Mouse (Mus musculus) cerebellum, adult 11 months (tissue): ENCODE data around the gene Ergic3.

ENCODE experiments used
- DNase-seq: peaks from one replicate; pipeline ENCODE4 v3.0.0; 2022

Ergic3 gene

GRCm38 (mm10) chr2:156007888-156008532, at the start of gene Ergic3, which contains the start of gene 6430550D23Rik:
Gene Ergic3 (plus strand): TSS chr2:156008045.
Gene 6430550D23Rik (minus strand): TSS chr2:156007977.
- peak; percentile 98 for DNase-seq

GRCm38 (mm10) chr2:155959981-155960380, 47.9 kb upstream of the Ergic3 start:
- DNase-seq, result no peak

GRCm38 (mm10) chr2:155961862-155962261, 46.0 kb upstream of the Ergic3 start:
- no peak for DNase-seq

GRCm38 (mm10) chr2:155962991-155963390, 44.9 kb upstream of the Ergic3 start:
- DNase-seq, result no peak

- no peak for DNase-seq
Measured at GRCm38 (mm10) chr2:155973348-155973747, 34.5 kb upstream of the Ergic3 start.

GRCm38 (mm10) chr2:155974087-155974731, 33.6 kb upstream of the Ergic3 start:
- no peak for DNase-seq

GRCm38 (mm10) chr2:155979328-155979991, 28.4 kb upstream of the Ergic3 start:
- DNase-seq, result no peak

GRCm38 (mm10) chr2:155985776-155986175, 22.1 kb upstream of the Ergic3 start:
- no peak for DNase-seq

- no peak for DNase-seq
Measured at GRCm38 (mm10) chr2:155987131-155987530, 20.7 kb upstream of the Ergic3 start.

- DNase-seq, result peak; percentile 67
Measured at GRCm38 (mm10) chr2:155989085-155989484, 18.8 kb upstream of the Ergic3 start.

GRCm38 (mm10) chr2:155991151-155991550, 16.7 kb upstream of the Ergic3 start:
- peak; percentile 34 for DNase-seq

- DNase-seq, result peak; percentile 95
Measured at GRCm38 (mm10) chr2:155991863-155992321, 16.0 kb upstream of the Ergic3 start.

- DNase-seq, result no peak
Measured at GRCm38 (mm10) chr2:156005393-156005792, 2.5 kb upstream of the Ergic3 start.

- DNase-seq, result no peak
Measured at GRCm38 (mm10) chr2:156018106-156018505, 10.3 kb downstream of the Ergic3 start.

- DNase-seq, result no peak
Measured at GRCm38 (mm10) chr2:156021219-156021618, 13.4 kb downstream of the Ergic3 start.

GRCm38 (mm10) chr2:156021765-156022164, 13.9 kb downstream of the Ergic3 start:
- DNase-seq, result no peak

GRCm38 (mm10) chr2:156025482-156025881, 17.6 kb downstream of the Ergic3 start:
- no peak for DNase-seq

- no peak for DNase-seq
Measured at GRCm38 (mm10) chr2:156039390-156039789, 31.5 kb downstream of the Ergic3 start.

GRCm38 (mm10) chr2:156042903-156043302, 35.1 kb downstream of the Ergic3 start:
- no peak for DNase-seq

GRCm38 (mm10) chr2:156047929-156048328, 40.1 kb downstream of the Ergic3 start:
- no peak for DNase-seq

- no peak for DNase-seq
Measured at GRCm38 (mm10) chr2:156052816-156053215, 45.0 kb downstream of the Ergic3 start, which contains the start of gene Fer1l4. Gene Fer1l4 (minus strand): TSS chr2:156052947.

- DNase-seq, result peak; percentile 58
Measured at GRCm38 (mm10) chr2:156065099-156066041, 57.5 kb downstream of the Ergic3 start, which contains the start of gene Spag4. Gene Spag4 (plus strand): TSS chr2:156065175.
